Comparison of ENCODE assay signal across 26 mouse cellular contexts in the genomic region with DNA sequence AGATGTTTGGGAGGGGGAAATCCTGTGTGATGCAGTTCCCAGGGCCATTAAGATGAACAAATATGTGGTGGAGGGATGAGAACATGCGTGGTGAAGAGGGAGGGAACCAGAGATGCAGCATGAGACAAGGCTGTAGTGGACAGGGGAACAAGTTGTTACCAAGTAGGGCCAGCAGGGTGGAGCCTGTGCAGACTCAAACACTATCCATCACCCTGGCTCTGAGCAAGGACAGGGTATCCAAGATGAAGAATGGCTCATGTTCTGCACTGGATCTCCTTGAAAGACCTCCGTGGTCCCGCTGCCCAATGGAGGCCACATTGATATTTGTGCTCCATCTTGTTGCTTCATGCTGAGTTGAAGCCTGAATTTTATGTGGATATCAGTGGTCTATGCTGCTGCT. TPM values are rescaled to one million over a fixed set of nuclear protein-coding genes. Genes with fewer than 3 reads are reported as not detected.
"Had no signal": no experiment of that assay in that cellular context is flagged by ENCODE, and none has a peak within 500 bp of the region (broad histone marks: within the 10 kb centered on the region; RNA-seq: fewer than 3 reads in every experiment).

No protein-coding gene starts in this region.

- H3K27ac ChIP-seq: heart, adult 2 months; hindbrain, embryonic 13.5 days; hindbrain, embryonic 15.5 days; hindbrain, postnatal 0 days; kidney, embryonic 15.5 days; kidney, postnatal 0 days; limb, embryonic 13.5 days; limb, embryonic 15.5 days; liver, embryonic 12.5 days; liver, embryonic 14.5 days had no signal

- ATAC-seq: hindbrain, postnatal 0 days; intestine, embryonic 16.5 days; liver, embryonic 12.5 days had no signal

- H3K4me3 ChIP-seq: heart, adult 2 months; heart, embryonic 12.5 days; hindbrain, embryonic 13.5 days; hindbrain, embryonic 15.5 days; kidney, embryonic 15.5 days; limb, embryonic 13.5 days; limb, embryonic 15.5 days; liver, embryonic 12.5 days had no signal

- H3K4me2 ChIP-seq: heart, embryonic 12.5 days; hindbrain, embryonic 13.5 days; hindbrain, embryonic 15.5 days; kidney, embryonic 15.5 days; limb, embryonic 13.5 days; limb, embryonic 15.5 days; liver, embryonic 12.5 days had no signal

- H3K9ac ChIP-seq: heart, embryonic 12.5 days; hindbrain, embryonic 13.5 days; hindbrain, embryonic 15.5 days; kidney, embryonic 15.5 days; limb, embryonic 13.5 days; limb, embryonic 15.5 days; liver, embryonic 12.5 days; liver, embryonic 14.5 days had no signal

- H3K9me3 ChIP-seq: hindbrain, embryonic 15.5 days had no signal

- H3K27me3 ChIP-seq: heart, embryonic 12.5 days; hindbrain, embryonic 13.5 days; hindbrain, embryonic 15.5 days; kidney, embryonic 15.5 days; limb, embryonic 13.5 days; limb, embryonic 15.5 days; liver, embryonic 12.5 days had no signal

- DNase-seq: gastrocnemius, postnatal 14 days; gastrocnemius, postnatal 36 days; heart, adult 2 months; heart, postnatal 14 days; heart, postnatal 36 days; kidney, adult 11 months; kidney, adult 2 months; kidney, adult 9 months; kidney, postnatal 14 days; kidney, postnatal 36 days; layer of hippocampus, postnatal 36 days; left cerebral cortex, postnatal 4 days had no signal

- H3K4me1 ChIP-seq: heart, embryonic 12.5 days; hindbrain, embryonic 13.5 days; hindbrain, embryonic 15.5 days; kidney, embryonic 15.5 days; limb, embryonic 13.5 days; limb, embryonic 15.5 days; liver, embryonic 12.5 days had no signal

- H3K36me3 ChIP-seq: heart, embryonic 12.5 days; hindbrain, embryonic 13.5 days; hindbrain, embryonic 15.5 days; kidney, embryonic 15.5 days; limb, embryonic 13.5 days; limb, embryonic 15.5 days; liver, embryonic 12.5 days had no signal

RNA-seq across cellular contexts. Expression of a gene that starts 24.5 kb away (rescaled TPM):
- total RNA-seq: gastrocnemius, adult 18-20 months; gastrocnemius, postnatal 14 days; gastrocnemius, postnatal 36 days; hematopoietic stem cell, adult 5-6 weeks; liver, adult 2 months had no signal

RNA-seq across cellular contexts. Expression of a gene that starts 45.8 kb away (rescaled TPM):
- total RNA-seq: left cerebral cortex, postnatal 4 days had no signal
